Mouse (Mus musculus) layer of hippocampus, postnatal 14 days (tissue): Measurements from ENCODE around the gene Cmtm4. TPM values are rescaled to one million over a fixed set of nuclear protein-coding genes. Genes with fewer than 3 reads are reported as not detected.

Experiments used
- DNase-seq, 2 experiments: peaks; one replicate each; pipeline ENCODE4 v3.0.0; 2021 to 2022; ENCODE audit warnings: low spot score in 2 of 2, mixed read lengths in 1 of 2
- long read RNA-seq, 2 experiments: library from polyadenylated mRNA; stranded (forward); transcript quantifications; one replicate each; pipeline ENCODE4 v2.0.0; 2021
- total RNA-seq, 2 experiments: library from RNA; stranded (reverse); gene quantifications; 2 replicates each; pipeline ENCODE4 v1.2.3; 2021

The Cmtm4 gene
- 10 to 100 TPM; 49.0 to 53.7 TPM for total RNA-seq
- long read RNA-seq, experiment 1, full-length matches to known transcripts = 1 of 10 reads
- long read RNA-seq, experiment 1, partial matches to known transcripts = 0 of 10 reads
- long read RNA-seq, experiment 1, other reads (novel, unspliced or antisense) = 9 of 10 reads
- long read RNA-seq, experiment 2, full-length matches to known transcripts = 4 of 13 reads
- long read RNA-seq, experiment 2, partial matches to known transcripts = 0 of 13 reads
- long read RNA-seq, experiment 2, other reads (novel, unspliced or antisense) = 9 of 13 reads

DNA sequence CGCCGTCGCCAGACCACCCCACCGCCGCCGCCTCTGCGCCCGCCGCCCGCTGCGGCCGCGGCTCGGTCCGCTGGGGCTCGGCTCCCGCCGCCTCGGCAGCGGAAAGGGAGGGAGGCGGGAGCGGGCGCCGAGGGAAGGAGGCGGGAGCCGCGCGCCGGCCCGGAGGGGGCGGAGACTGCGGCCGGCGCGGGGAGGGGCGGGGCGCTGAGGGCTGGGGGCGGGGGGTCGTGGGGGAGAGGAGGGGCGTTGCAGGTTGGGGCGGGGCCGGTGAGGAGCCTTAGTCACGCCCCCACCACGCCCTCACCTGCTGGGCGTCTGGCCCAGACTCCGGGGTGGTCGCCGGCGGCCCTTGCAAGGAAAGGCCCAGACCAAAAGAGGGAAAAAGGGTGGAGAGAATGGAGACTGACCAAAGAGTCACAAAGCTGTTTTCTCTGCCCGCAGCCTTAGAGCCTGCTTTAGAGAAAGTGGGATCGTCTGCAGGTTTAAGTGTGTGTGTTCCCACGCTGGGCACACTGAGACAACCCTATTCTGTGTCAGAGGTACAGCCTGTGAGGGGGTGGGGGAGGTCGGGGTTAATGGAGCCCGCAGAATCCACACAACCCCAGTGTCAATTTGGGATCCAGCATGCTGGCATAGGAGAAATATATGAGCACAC lies at the start of gene Cmtm4:
TSS of gene Cmtm4 (minus strand) at position 105 of the 655 bp plus-strand sequence.
- DNase-seq = no peak

DNA sequence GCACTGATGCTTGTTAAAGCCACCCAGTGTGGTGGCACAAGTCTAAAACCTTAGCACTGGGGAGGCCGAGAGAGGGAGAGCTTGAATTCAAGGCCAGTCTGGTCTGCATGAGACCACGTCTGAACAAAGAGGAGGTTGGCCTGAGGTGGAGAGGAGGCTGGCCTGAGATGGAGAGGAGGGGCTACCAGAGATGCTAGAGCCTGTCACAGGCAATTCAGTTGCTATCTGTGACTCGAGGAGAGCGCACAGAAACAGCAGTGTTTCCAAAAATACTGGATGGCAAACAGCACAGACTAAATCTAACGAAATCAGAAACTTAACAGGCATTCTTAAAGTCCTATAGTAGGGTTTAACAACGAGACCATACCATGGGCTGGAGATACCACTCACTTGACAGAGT lies 49.6 kb upstream of the Cmtm4 start:
- no peak for DNase-seq

DNA sequence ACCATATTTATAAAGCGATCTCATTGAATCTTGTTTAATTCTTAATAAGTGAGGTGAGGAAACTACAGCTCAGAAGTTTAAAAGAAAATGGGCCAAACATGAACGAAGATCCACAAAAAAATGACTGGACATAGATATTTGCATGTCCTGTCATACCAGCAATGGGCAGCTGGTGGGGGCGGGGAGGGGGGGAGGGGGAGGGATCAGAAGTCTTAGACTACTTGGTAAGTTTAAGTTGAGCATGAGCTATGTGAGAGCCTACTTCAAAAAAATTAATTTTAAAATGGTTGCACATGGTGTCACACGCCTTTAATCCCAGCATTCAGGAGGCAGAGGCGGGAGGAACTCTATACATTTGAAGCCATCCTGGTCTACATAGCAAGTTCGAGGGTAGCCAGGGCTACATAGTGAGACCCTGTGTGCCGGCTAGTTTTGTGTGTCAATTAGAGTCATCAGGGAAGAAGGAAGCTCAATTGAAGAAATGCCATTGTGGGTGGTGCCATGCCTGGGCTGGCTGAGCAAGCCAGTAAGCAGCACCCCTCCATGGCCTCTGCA lies 47.6 kb upstream of the Cmtm4 start:
- DNase-seq = no peak

DNA sequence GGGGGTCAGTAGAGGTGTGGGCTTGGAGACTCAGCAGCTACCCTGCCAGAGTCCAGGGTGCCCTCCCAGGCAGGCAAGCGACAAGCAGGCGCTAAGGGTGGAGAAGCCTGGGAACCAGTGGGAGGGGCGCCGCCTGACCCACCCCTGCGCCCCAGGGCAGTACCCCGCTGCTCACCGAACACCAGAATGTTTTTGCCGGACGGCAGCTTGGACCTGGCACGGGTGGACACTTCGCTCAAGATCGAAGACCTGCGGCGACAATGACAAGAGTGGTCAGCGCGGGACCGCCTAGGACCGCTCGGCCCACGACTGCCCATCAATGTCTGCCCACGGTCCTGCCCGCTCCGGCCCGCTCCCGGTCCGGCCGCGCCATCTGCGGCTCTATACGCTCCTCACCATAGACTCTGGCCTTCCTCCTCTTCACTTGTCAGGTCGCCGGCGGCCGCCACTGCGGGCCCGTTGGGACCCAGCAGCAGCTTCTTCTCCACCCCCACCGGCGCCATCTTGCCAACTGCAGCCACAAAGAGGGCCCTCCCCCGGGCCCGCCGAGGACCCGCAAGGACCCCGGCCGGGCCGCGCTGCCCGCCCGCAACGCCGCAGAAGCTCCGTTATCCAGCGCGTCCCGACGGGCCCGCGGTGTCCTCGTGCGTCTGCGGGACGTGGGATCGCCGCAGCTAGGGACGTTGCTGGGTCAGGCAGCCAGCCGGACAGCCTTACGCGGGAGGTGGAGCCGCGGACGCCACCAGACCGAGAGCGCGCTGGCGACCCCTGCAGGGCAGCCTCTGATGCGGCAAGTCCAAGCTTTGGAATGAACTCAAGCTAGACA lies 46.9 kb upstream of the Cmtm4 start, which contains the start of gene Dync1li2:
TSS of gene Dync1li2 (minus strand) at position 749 of the 826 bp plus-strand sequence.
- DNase-seq = peak; percentile 93 to 96

DNA sequence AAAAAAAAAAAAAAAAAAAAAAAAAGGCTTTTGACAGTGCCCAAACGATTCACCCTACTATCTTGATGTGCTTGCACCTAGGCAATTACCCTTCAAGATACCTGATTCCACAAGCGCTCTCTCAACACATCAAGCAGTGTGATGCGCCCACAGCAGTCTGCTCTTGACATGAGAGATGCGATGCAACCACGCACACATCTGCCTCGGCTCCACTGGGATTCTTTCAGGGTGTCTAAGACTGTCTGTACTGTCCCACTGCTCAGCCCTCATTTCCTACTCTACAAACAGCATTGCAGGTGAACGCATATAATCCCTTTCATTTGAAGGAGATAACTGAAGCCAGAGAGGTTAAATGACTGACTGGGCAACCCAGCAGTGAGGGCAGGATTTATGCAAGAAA lies 46.0 kb upstream of the Cmtm4 start:
- no peak for DNase-seq

DNA sequence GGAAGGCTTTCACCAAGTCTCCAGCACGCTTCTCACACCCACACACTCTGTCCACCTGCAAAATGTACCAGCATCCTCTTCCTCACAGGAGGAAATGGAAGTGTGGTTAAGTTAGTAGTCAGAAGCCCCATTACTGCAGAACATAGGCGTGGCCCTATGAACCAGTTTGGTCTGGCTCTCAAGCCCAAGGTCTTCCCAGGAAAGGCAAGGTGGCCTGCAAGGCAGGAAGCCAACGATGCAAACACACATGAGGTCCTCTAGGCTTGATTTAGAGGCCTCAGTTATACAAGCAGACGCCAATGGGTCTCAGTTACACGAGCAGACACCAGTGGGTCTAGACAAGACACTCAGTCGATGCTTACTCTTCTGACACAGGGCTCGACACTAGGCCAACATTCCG lies 43.9 kb upstream of the Cmtm4 start:
- DNase-seq = no peak

DNA sequence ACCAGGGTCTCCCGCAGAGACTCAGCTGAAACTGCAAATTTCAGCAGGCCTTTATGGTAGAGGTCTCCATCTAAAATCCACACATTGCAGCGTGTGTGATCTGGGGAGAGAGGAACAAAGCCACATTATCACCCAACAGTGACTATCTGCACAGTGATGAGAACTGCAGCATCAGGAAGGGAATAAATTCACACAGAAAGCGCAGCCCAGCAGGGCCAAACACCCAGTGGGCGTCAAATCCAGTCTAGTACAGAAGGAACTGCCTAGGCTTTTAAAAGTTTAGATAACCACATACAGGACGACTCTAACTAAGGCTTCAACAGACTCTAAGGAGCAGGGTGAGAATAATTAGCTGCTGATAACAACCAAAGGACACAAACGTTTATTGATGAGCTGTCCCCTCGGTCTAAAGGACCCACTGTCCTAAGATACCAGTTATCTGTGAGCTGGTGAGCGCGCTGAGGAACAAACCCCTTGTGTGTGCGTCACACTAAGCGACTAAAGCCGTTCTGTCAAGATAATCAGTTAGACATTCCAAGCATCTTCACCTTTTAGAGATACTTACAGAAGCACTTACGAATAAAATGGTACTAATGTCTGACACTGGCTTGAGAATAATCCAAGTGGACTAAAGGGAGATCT lies 42.0 kb upstream of the Cmtm4 start:
- no peak for DNase-seq

DNA sequence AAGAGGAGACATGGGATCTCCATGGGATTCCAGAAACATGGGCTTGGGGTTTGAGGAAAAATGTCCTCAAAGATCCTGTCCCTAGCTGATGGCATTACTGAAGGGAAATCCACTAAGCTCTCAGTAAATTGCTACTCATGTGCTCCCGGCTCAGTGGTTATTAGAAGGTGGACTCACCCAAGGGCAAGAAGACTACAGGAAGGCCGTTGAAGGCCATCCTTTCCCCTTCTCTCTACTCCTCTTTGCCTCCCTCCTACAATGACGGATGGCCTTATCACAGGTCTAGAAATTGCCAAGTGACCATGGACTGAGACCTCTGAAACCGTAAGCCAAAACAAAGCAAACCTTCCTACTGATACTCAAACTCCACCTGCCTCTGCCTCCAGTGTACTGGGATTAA lies 41.0 kb upstream of the Cmtm4 start:
- no peak for DNase-seq

DNA sequence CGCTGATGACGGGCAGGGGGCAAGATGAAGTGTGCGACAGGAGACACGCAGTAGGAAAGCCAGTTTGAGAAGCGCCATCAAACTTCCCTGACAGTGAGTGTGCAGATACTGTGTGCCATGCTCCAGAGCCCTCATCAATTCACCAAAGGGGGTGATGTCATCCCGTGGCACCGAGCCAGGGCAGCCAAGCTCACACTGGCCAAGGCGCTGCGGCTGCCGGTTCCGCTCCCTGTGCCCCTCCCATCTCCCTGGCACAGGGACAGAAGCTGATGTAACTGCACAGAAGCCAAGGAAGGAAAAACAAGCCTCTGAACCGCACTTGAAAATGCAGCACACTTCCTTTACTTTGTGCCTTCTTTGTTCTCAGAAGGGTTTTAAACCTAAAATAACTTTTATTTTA lies 40.4 kb upstream of the Cmtm4 start:
- DNase-seq = peak; percentile 94 to 97

DNA sequence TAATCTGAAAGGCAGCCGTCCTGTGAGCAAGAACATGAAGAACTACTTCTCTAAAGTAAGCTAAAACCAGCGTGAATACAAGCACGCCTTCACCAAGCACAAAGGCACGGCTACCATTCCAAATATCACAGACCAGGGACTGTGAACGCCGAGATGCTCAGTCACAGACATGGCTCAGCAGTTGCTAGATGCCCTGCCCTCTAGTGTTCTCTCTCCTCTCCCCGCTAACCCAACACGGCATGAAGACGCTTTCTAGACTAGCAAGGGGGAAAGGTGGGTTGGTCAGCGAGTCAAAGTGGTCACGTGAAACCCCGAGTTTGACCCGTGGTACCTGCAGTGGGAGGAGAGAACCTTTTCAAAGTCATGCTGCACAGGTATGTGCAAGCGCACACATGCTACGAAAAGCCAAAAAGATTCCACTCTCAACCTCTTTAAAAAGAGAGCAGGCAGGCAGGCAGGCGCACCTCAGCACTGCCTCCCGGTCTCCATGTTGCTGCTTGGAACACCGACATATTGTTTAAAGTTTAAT lies 39.3 kb upstream of the Cmtm4 start:
- DNase-seq = no peak

DNA sequence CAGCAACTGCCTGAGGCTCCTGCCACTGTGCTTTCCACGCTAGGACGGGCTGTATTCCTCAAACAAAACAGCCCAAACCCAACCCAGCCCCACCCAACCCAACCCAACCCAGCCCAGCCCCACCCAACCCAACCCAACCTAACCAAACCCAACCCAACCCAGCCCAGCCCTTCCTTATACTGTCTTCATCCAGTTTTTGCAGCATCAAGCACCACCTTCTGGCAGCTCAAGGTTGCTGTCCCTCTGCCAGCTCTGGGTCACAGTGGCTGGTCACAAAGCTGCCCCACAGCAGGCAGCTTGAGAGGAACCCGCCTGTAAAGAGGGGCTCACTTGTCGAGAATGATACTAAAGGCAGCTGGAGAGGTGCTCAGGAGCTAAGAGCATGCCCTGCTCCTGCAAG lies 38.7 kb upstream of the Cmtm4 start:
- DNase-seq = no peak

DNA sequence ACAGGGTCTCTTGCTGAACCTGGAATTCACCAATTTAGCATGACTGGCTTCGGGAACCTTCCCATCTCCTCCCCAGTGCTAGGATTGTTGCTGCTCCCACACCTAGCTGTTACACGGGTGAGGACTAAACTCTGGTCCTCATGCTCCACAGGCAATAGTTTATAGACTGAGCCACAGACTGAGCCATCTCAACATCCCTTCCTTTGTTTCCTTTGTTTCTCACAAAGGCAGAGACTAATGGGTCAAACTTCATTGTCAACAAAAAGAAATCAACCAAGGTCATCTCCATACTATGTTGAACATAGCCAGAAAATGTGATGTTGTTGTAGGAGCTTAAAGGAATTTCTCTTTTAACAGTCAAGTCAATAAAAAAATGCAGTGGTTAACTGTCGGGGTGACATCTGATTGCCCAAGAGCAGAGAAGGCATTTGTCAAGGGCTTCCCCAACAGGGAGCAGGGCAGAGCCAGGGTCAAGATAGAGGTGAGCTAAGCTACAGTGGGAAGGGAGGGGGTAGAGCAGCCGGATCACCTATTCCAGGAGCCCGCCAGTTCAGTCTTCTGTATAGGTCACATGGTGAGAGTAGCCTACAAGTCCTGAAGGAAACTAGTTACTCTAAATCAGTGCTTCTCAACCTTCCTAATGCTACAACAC lies 37.7 kb upstream of the Cmtm4 start:
- no peak for DNase-seq

DNA sequence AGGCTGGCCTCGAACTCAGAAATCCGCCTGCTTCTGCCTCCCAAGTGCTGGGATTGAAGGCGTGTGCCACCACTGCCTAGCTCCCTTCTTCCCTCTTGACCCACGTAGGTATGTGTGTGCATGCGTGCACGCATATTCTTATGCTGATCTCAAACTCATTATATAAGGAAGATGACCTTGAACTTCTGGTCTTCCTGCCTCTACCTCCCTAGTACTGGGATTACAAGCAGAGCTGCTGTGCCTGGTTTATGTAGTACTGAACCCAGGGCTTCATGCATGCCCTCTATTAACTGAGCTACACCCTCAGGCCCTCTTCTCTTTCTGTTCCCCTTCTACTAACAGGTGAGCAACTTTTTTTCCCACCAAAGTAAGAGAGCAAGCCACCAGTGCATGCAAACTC lies 37.0 kb upstream of the Cmtm4 start:
- DNase-seq = no peak

DNA sequence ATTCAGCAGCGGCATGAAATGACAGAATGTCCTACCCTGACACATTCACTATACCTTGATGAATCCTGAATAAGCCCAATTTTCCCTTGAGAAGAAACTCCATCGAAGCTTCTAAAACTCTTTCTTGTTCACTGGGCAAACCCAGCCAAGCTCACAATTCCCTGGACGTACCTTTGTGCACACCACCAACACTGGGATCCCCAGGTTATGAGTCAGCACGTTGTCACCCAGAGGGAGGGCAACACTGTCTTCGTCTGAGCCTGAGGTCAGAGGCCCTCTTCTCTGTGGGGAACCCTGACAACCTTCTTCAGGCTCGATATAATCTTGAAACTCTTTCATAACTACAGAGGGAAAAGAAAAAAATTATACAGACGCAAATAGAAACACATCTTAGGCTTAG lies 34.6 kb upstream of the Cmtm4 start:
- no peak for DNase-seq

DNA sequence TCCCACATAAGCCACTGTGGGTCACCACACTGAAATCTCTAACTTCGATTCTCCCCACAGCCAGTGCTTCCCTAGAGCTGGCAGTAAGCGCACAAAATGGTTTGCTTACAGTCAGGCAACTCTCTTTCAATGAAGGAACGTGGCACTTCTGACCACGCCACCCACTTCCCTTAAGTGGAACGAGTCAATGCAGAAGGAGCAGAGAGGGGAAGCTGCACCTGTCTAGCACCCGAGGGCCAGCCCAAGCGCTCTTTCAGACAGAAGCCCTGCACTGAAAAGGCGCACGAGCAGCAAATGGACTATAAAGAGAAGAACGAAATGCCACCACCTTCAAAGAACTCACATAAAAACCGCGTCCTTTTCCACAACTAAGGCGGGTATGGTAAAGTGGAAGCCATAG lies 32.1 kb upstream of the Cmtm4 start:
- no peak for DNase-seq

DNA sequence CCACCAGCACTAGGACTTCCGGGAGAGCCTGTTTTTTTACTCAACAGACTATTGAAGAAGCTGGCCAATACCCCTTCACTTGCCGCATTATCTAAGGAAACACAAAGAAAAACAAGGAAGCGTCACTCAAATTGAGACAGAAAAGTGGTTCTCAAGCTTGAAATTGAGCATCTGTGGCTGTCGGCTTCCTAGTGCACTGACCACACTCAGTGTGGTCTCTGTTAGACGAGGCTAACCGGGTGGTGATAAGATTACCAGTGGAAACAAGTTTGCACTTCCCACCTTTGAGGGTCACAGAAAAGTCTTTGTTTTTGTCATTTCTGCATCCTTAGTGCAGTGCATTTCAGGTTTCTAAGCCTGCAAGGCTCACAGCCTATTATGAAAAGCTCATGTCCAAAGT lies 26.7 kb upstream of the Cmtm4 start:
- no peak for DNase-seq

DNA sequence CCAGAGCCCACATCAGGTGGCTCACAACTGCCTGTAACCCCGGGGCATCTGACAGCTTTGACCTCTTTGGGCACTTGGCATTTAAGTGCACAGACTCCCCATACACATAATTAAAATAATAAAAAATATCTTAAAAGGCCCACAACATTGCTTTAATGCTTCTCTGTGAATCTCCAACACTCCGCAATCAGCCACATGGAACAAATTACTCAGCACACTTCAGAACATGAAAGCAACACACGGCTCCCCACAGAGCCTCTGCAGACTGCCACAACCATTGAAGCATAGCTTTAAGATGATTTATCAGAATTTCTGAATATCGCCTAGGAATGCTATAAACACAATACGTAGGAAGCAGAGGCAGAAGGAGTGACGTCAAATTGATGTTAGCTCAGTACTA lies 20.4 kb upstream of the Cmtm4 start:
- DNase-seq = no peak

DNA sequence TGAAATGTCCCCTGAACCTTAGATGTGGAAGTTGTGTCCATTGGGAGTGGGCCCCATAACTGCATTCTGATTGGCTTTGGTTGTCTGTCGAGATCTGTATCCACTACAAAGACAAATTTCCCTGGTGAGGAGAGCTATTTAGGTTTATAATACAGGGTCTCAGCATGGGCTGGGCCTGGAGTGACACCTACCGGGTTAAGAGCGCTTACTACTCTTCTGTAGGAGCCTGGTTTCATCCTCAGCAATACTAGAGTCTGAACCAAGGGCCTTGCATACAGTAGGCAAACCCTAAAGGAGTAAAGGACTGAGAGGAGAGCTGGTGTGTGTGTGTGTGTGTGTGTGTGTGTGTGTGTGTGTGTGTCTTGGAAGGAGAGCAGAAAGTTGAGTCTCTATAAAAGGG lies 18.6 kb upstream of the Cmtm4 start:
- DNase-seq = no peak

DNA sequence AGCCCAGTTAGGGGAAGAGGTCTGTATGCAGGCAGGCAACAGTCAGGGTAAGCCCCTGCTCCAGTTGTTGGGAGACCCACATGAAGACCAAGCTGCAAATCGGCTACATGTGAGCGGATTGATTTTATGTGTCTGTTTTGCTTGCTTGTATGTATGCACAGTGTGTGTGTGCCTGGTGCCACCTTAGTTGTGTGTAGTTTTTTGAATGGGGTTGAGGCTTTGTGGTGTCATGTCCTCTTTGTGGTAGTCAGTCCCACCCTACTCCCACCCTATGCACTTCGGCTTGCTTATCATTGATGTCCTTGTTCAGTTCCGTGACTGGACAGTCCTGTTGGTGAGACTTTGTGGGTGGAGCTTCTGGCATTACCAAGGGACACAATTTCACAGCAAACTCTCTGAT lies 18.2 kb upstream of the Cmtm4 start:
- DNase-seq = no peak

DNA sequence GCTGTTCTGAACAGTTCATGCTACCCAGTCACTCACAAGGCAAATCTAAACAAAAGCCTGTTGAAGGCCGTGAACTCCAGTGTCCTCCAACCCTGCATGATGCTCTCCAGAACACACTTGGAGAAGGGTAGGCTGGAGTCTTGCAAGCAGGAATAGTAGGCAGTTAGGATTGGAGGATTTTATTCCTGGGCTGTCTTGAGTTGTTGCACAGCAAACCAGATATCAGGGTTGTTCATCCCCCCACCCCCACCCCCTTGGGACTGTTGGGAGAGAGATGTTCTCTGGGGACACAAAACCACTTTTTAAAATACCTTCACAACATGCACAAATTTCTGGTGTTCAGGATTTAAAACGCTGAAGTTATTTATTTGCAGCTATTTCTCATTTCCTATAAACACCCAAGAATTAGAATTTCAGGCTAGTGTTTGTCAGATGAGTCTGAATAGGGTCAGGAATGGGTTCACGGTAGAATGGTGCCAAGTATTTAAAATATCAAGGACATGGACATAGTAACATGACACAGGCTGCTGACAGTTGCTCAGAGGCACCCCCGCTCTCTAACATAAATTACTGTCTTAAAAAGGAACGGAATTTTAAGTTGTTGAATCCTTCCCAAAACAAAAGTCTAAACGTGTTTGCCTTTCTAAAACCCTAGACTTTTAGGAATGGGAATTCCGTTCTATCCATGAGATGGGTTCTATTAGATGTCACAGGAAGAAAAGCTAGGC lies 17.4 kb upstream of the Cmtm4 start:
- DNase-seq = no peak
